Mouse (Mus musculus): ENCODE measurements at regions not wholly inside any gene's neighbourhood (a gene's known extent, or its start where the extent isn't known, plus 50 kb on each side); places are given as distances from the start of the nearest gene placed in this dataset.

Small RNA genes lying in the stretch of these regions (microRNA-seq; reads per million reads assigned to microRNA genes)
- 2,482 to 2,794 reads per million in 2 experiments for gene Mir138-1

All from layer of hippocampus, adult 8-10 months (tissue).